Mouse (Mus musculus) NIH3T3 (cell line): ENCODE data around the gene Nccrp1.
"Not testable (repeated sequence)": the region's sequence is repeated elsewhere in the genome, so short reads cannot be mapped to it uniquely, and the experiment has no call there.

ENCODE experiments used
- DNase-seq: peaks from one replicate; pipeline ENCODE4 v3.0.0-alpha.2; 2012; ENCODE audit warnings: low read depth

Gene Nccrp1

GRCm38 (mm10) chr7:28522536-28522935, 24.5 kb downstream of the Nccrp1 start, which contains the start of gene Ifnl3:
TSS of gene Ifnl3 (plus strand) at chr7:28522836.
- DNase-seq: not testable (repeated sequence)

- DNase-seq: no peak
These were observed 35.6 kb downstream of the Nccrp1 start for GRCm38 (mm10) chr7:28511441-28511840.

- DNase-seq: not testable (repeated sequence)
These were observed 36.6 kb downstream of the Nccrp1 start, which contains the start of gene Ifnl2 for GRCm38 (mm10) chr7:28510405-28510974. TSS of gene Ifnl2 (minus strand) at chr7:28510455.

GRCm38 (mm10) chr7:28509121-28509520, 37.9 kb downstream of the Nccrp1 start:
- DNase-seq: not testable (repeated sequence)

GRCm38 (mm10) chr7:28505585-28505984, 41.5 kb downstream of the Nccrp1 start:
- peak; percentile 70 for DNase-seq

GRCm38 (mm10) chr7:28495426-28495825, 51.6 kb downstream of the Nccrp1 start:
- DNase-seq: no peak
